Mouse (Mus musculus) forebrain, embryonic 12.5 days (tissue): ENCODE measurements at regions not wholly inside any gene's neighbourhood (a gene's known extent, or its start where the extent isn't known, plus 50 kb on each side); places are given as distances from the start of the nearest gene placed in this dataset.

Experiments used
- ATAC-seq: fragments of 200-750 bp; cut with Nextera tagmentation; 2 replicates; pipeline ENCODE4 v1.8.0; 2017; ENCODE audit warnings: moderate TSS enrichment; ENCODE audit not compliant: low FRiP score
- H3K27ac ChIP-seq: fragments of 300-500 bp; sonication (generic); 2 replicates; pipeline ENCODE4 v1.5.1; 2016; ENCODE audit warnings: mild to moderate bottlenecking
- H3K27me3 ChIP-seq: fragments of 300-500 bp; sonication (generic); 2 replicates; pipeline ENCODE4 v1.6.1; 2016; ENCODE audit warnings: mild to moderate bottlenecking
- H3K36me3 ChIP-seq: fragments of 300-500 bp; sonication (generic); replicated peaks from 2 replicates; pipeline ENCODE4 v1.6.1; 2016; ENCODE audit warnings: mild to moderate bottlenecking
- H3K4me1 ChIP-seq: fragments of 300-500 bp; sonication (generic); 2 replicates; pipeline ENCODE4 v1.6.1; 2016
- H3K4me2 ChIP-seq: fragments of 300-500 bp; sonication (generic); 2 replicates; pipeline ENCODE4 v1.6.1; 2016; ENCODE audit warnings: mild to moderate bottlenecking, moderate library complexity
- H3K4me3 ChIP-seq: fragments of 300-500 bp; sonication (generic); replicated peaks from 2 replicates; pipeline ENCODE4 v1.5.1; 2016; ENCODE audit warnings: mild to moderate bottlenecking
- H3K9ac ChIP-seq: fragments of 300-500 bp; sonication (generic); 2 replicates; pipeline ENCODE4 v1.6.1; 2016; ENCODE audit warnings: mild to moderate bottlenecking
- H3K9me3 ChIP-seq: fragments of 300-500 bp; sonication (generic); 2 replicates; pipeline ENCODE4 v1.6.1; 2016
- WGBS: fragments of 180-500 bp; shearing (Covaris S2); methylation state at CpG from one replicate; pipeline ENCODE4 v1.1.7; 2016; 5-methylcytosine and 5-hydroxymethylcytosine counted together

DNA sequence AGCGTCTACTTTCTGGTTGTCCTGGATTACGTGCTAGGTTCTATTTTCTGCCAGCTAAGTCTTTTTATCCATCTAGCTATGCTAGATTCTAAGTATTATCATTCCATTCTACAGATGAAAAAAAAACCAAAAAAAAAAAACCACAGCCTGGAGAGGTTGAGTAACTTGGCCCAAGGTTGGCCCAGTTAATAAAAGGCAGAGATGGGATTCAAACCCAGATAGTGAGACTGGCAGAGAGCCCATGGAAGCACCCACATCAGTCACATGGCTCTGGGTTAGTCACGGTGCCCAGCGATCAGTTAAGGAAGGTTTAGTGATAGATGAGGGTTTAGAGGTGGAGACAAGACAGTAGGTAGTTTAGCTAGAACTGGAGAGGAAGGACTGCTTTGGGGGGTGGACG lies 1150.8 kb upstream of the A1bg start:
- 94% methylated on average over 5 of the region's 5 CpGs for WGBS
- H3K4me1 ChIP-seq: no peaks in the 10 kb centered on the region
- no peaks in the 10 kb centered on the region for H3K27me3 ChIP-seq
- no peak for ATAC-seq
- H3K9ac ChIP-seq: no peak overlapping the region
- H3K4me2 ChIP-seq: no peak overlapping the region
- H3K9me3 ChIP-seq: no peaks in the 10 kb centered on the region
- H3K4me3 ChIP-seq: no peak overlapping the region
- no peak overlapping the region for H3K27ac ChIP-seq
- H3K36me3 ChIP-seq: no peaks in the 10 kb centered on the region

DNA sequence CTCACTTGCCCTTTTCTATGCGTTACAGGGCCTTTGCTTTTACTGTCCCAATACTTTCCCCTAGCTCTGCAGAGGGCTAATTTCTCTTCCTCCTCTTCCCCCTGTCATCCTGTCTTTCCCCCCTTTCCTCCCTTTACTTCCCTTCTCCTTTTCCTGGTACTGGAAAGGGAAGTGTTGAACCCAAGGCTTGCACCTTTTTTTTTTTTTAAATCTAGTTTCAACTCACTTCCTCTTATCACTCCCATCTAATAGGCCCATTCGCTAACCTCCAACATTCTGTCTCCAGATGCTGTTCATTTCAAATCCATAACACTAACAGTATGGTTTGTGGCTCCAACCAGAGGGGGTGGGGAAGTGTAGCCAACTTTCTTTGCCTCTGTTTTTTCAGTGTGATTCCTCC lies 1148.5 kb upstream of the A1bg start:
- WGBS: 81% methylated on average over 2 of the region's 2 CpGs
- no peak for ATAC-seq

DNA sequence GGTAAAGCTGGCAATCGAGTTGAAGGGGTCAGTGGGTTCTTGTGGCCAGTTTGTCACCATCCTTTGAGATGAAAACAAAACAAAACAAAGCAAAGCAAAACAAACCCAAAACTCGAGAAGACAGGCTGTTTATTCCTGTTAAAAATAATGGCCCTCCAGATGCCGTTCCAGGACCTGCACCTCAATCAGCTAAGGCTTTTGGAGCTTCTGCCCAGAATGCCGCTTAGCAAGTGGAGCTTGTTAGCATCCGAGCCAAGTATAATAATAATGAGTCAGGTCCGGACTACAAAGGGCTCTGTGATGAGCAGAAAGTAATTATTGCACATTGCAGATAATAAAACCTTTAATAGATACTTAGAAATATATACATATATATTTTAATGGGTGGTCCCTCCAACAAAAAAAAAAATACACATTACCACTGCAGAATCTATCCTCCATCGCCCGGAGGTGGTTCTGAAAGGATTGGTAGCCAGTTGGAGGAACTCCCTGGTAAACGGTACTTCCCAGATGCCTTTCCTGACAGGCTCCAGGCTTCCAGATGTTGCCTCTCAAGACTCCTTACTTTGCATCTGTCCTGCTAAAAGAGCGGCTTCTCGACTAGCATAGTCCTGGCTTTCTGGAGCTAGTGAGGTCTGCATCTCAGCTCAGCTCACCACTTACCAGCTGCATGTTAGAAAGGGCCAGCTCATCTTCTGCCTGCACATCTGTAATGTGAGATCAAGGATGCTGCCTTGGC lies 1145.8 kb upstream of the A1bg start:
- ATAC-seq: no peak
- no peaks in the 10 kb centered on the region for H3K27me3 ChIP-seq
- H3K4me3 ChIP-seq: no peak overlapping the region
- H3K4me1 ChIP-seq: no peaks in the 10 kb centered on the region
- no peaks in the 10 kb centered on the region for H3K36me3 ChIP-seq
- H3K27ac ChIP-seq: no peak overlapping the region
- no peaks in the 10 kb centered on the region for H3K9me3 ChIP-seq
- WGBS: 70% methylated on average over 11 of the region's 11 CpGs
- H3K4me2 ChIP-seq: no peak overlapping the region
- H3K9ac ChIP-seq: no peak overlapping the region

More for the DNA sequence above, 1148.5 kb upstream of the A1bg start:
- Histone ChIP-seq H3K4me2 (no peak overlapping the region), H3K27ac (no peak overlapping the region), H3K4me1 (no peaks in the 10 kb centered on the region), H3K9ac (no peak overlapping the region), H3K4me3 (no peak overlapping the region), H3K27me3 (no peaks in the 10 kb centered on the region), H3K9me3 (no peaks in the 10 kb centered on the region), H3K36me3 (no peaks in the 10 kb centered on the region)

DNA sequence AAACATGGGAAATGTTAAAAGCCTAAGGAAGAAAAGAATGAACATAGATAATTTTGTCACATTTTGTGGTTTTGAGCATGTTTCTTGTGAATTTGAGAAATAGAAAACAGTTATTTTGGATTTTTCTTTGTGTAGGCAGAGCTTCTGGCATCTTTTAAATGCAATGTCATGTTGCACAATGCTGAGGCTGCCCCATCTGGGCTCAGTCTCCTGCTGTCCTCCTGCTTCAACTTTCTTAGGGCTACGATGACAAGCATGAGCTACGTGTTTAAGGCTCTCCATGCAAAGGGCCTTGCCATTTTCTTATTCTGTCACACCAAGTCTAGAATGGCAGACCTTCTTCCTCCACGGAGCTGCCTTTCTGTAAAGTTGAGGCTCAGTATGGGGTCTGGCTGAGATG lies 1141.6 kb upstream of the A1bg start:
- Histone ChIP-seq H3K36me3 (no peaks in the 10 kb centered on the region), H3K4me1 (no peaks in the 10 kb centered on the region), H3K9ac (no peak overlapping the region), H3K27me3 (no peaks in the 10 kb centered on the region), H3K9me3 (no peaks in the 10 kb centered on the region), H3K27ac (no peak overlapping the region), H3K4me2 (no peak overlapping the region), H3K4me3 (no peak overlapping the region)
- WGBS: 91% methylated on average over 3 of the region's 3 CpGs
- no peak for ATAC-seq

DNA sequence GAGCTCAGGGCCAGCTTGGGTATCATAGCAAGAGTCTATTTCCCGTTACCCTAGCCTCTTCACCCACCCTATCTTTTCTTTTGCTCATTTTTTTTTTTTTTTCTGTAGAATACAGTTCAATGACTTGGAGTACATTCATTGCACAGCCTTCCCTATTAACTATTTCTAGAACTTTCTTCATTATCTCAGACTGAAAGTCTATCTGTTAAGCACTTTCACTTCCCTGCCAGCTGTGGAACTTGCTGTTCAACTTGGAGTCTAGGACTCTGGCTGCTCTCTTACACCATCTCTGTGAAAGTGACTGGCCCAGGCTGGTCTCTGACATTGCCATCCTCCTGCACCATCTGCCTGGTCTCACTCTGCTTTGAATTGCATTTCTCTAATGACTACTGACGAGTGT lies 1134.6 kb upstream of the A1bg start:
- no peak for ATAC-seq

DNA sequence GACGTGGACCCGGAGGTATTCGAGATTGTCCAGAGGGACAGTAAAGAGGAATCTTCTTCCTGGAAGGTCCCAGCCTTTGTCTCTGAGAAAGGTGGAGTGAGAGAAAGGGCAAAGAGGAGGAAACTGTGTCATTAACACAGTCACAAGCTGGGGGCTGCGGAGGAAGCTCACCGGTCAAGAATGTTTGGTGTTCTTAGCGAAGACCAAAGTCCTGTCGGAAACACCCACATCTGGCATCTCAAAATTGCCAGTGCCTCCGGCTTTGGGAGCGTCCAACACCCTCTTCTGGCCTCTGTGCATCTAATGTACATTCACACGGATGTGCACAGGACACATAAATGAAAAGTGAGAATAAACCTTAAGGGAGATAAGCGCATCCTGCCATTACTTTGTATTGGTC lies 1134.1 kb upstream of the A1bg start:
- no peak overlapping the region for H3K4me2 ChIP-seq
- H3K4me1 ChIP-seq: no peaks in the 10 kb centered on the region
- H3K36me3 ChIP-seq: no peaks in the 10 kb centered on the region
- H3K27me3 ChIP-seq: no peaks in the 10 kb centered on the region
- no peak for ATAC-seq
- H3K27ac ChIP-seq: no peak overlapping the region
- H3K4me3 ChIP-seq: no peak overlapping the region
- no peak overlapping the region for H3K9ac ChIP-seq
- no peaks in the 10 kb centered on the region for H3K9me3 ChIP-seq
- 94% methylated on average over 11 of the region's 11 CpGs for WGBS

More for the DNA sequence above, 1134.6 kb upstream of the A1bg start:
- no peaks in the 10 kb centered on the region for H3K36me3 ChIP-seq
- H3K27ac ChIP-seq: no peak overlapping the region
- H3K9me3 ChIP-seq: no peaks in the 10 kb centered on the region
- 88% methylated on average over 2 of the region's 2 CpGs for WGBS
- no peaks in the 10 kb centered on the region for H3K4me1 ChIP-seq
- no peak overlapping the region for H3K4me3 ChIP-seq
- H3K4me2 ChIP-seq: no peak overlapping the region
- H3K9ac ChIP-seq: no peak overlapping the region
- H3K27me3 ChIP-seq: no peaks in the 10 kb centered on the region

DNA sequence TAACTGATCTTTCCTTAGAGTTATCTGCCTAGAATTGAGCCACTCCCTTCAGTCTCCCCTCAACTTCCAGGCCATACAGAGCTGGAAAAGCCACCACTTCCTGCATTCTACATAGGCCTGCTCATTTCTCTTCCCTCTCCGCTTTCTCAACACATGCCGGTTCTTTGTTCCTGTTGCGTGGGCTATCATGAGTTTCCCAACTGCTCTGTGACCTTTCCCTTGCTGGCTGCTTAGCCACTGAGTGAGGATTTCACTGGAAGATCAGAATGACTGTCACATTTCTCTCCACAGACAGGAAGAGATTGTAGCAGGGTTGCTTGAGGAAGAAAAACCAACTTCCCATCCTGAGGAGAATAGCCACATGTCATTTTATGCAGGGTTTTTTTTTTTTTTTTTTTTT lies 1133.6 kb upstream of the A1bg start:
- 89% methylated on average over 3 of the region's 3 CpGs for WGBS
- Histone ChIP-seq H3K27me3 (no peaks in the 10 kb centered on the region), H3K4me1 (no peaks in the 10 kb centered on the region), H3K9me3 (no peaks in the 10 kb centered on the region), H3K4me2 (no peak overlapping the region), H3K36me3 (no peaks in the 10 kb centered on the region), H3K27ac (no peak overlapping the region), H3K9ac (no peak overlapping the region), H3K4me3 (no peak overlapping the region)
- ATAC-seq: no peak

DNA sequence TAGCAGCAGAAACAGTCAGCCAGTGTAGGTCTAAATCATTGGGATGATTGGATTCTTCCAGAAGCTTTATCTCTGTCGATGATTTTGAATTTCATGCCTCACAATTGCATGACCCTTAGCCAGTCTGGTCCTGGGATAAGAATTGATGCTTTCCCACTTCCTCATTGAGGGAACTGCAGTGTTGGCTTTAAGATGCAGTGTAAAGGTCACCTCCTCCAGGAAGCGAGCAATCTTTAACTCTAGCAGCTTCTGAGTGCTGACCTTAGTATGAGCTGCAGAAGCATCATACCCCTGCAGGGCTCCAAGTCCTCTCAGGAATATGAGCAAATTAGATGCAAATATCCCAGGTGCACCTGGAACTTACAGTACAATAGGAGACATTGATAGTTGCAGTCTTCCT lies 1132.2 kb upstream of the A1bg start:
- no peak for ATAC-seq
- no peak overlapping the region for H3K4me2 ChIP-seq
- H3K9me3 ChIP-seq: no peaks in the 10 kb centered on the region
- H3K27ac ChIP-seq: no peak overlapping the region
- WGBS: 95% methylated on average over 2 of the region's 2 CpGs
- no peak overlapping the region for H3K4me3 ChIP-seq
- H3K9ac ChIP-seq: no peak overlapping the region
- no peaks in the 10 kb centered on the region for H3K27me3 ChIP-seq
- no peaks in the 10 kb centered on the region for H3K4me1 ChIP-seq
- no peaks in the 10 kb centered on the region for H3K36me3 ChIP-seq

DNA sequence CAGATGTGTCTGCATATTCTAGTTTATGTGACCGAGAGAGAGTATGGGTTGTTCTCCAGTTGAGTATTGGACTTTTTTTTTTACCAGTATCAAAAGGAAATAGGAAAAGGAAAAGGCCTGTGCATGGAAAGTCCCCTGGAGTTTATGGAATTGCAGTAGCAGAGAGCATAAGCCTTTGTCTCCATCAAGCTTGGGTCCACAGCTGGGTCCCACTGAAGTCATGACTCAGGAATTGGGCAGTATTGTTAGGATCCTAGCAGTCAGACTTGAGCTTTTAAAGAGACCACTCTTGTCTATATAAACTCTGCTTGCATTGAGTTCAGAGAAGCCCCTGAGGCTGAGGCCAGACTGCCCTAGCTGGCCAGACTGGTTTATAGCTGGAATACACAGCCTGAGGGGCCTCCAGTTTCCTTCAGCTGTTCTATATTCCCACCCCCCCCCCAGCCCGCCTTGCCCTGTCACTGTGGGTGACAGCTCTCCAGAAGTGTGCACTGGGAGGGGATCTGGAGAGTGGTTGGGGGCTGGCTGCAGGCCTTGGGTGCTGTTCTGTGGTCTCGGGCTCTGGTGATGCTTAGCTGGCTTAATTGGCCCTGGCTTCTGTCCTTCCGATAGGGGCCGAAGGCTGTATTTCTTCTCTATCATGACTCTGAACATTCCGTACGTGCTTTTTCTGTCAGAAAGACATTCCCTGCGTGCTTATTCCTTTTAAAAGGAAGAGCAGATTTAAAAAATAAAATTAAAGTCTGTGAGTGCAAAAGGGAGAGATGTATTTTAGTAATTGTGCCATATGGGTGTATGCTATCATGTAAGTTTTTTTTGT lies 1130.8 kb upstream of the A1bg start:
- Histone ChIP-seq H3K9ac (no peak overlapping the region), H3K36me3 (no peaks in the 10 kb centered on the region), H3K4me3 (no peak overlapping the region), H3K27me3 (no peaks in the 10 kb centered on the region), H3K4me2 (no peak overlapping the region), H3K4me1 (no peaks in the 10 kb centered on the region), H3K27ac (no peak overlapping the region), H3K9me3 (no peaks in the 10 kb centered on the region)
- WGBS: 87% methylated on average over 8 of the region's 8 CpGs
- ATAC-seq: 0 out of 2 replicates have a peak, but pooled peaks have one; percentile 9

DNA sequence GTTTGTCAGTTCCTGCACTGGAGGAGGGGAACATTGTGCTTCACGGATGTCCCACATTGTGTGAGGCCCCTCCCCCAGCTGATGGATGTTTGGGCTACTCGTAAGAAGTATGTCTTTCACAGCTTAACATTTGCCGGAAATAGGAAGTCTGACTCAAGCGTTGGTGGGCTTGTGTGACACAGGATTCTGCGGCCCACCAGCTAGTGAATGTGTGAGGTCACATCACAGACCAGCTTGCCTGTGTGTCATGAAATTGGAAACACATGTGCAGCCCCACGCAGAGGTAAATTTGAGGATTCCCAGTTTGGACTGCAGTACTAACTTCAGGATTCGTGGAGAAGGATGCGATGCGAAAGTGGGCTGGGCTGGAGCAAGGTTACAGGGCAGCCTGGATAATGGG lies 1126.6 kb upstream of the A1bg start:
- H3K4me1 ChIP-seq: no peaks in the 10 kb centered on the region
- H3K4me3 ChIP-seq: no peak overlapping the region
- 84% methylated on average over 9 of the region's 9 CpGs for WGBS
- no peaks in the 10 kb centered on the region for H3K36me3 ChIP-seq
- no peaks in the 10 kb centered on the region for H3K27me3 ChIP-seq
- no peak overlapping the region for H3K4me2 ChIP-seq
- ATAC-seq: no peak
- no peaks in the 10 kb centered on the region for H3K9me3 ChIP-seq
- no peak overlapping the region for H3K27ac ChIP-seq
- H3K9ac ChIP-seq: no peak overlapping the region

DNA sequence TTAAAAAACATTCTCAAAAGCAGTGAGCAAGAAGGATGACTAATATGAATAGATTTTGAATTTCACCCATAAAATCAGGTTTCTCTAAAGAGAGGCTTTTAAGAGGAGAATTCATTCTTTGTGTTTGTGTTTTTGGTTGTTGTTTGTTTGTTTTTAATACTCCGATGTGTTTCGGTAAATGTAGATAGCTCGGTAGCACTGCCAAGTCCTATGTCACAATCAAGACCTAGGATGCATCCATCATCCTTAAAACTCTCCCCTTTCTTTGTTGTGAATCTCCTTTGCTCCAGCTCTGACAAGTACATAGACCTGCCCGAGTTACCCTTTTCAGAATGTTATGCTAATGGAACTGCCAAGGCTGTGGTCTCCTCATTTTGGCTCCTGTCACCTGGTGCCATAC lies 1126.2 kb upstream of the A1bg start:
- Histone ChIP-seq H3K4me1 (no peaks in the 10 kb centered on the region), H3K4me3 (no peak overlapping the region), H3K27me3 (no peaks in the 10 kb centered on the region), H3K27ac (no peak overlapping the region), H3K36me3 (no peaks in the 10 kb centered on the region), H3K9me3 (no peaks in the 10 kb centered on the region), H3K4me2 (no peak overlapping the region), H3K9ac (no peak overlapping the region)
- 90% methylated on average over 4 of the region's 4 CpGs for WGBS
- ATAC-seq: no peak

DNA sequence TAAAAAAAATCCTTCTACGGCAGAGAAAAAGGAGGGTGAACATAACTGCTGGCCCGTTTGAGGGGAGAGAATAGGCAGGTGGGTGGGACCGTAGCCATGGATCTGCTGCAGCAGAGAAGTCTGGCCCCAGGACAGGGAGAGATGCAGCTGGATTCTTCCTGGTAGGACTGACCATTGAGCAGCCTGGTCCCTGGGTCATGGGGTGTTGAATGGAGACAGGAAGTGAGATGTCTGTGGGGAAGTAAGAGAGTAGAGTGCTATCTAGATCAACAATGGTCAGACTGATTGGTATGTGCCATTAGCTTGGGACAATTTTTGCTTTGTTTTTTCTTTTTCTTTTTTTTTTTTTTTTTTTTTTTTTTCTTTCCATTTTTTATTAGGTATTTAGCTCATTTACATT lies 1123.5 kb upstream of the A1bg start:
- whole genome bisulfite sequencing: 92% methylated on average over 3 of the region's 3 CpGs
- Histone ChIP-seq H3K27ac (no peak overlapping the region), H3K4me3 (no peak overlapping the region), H3K36me3 (no peaks in the 10 kb centered on the region), H3K9ac (no peak overlapping the region), H3K27me3 (no peaks in the 10 kb centered on the region), H3K4me1 (no peaks in the 10 kb centered on the region), H3K9me3 (no peaks in the 10 kb centered on the region), H3K4me2 (no peak overlapping the region)
- ATAC-seq: no peak
